Mouse (Mus musculus): ENCODE results near the gene Kank1. TPM values are rescaled to one million over a fixed set of nuclear protein-coding genes. Genes with fewer than 3 reads are reported as not detected.

Gene Kank1
- total RNA-seq, 2 experiments from 2014 or later, result 25.5 to 34.1 TPM

DNA sequence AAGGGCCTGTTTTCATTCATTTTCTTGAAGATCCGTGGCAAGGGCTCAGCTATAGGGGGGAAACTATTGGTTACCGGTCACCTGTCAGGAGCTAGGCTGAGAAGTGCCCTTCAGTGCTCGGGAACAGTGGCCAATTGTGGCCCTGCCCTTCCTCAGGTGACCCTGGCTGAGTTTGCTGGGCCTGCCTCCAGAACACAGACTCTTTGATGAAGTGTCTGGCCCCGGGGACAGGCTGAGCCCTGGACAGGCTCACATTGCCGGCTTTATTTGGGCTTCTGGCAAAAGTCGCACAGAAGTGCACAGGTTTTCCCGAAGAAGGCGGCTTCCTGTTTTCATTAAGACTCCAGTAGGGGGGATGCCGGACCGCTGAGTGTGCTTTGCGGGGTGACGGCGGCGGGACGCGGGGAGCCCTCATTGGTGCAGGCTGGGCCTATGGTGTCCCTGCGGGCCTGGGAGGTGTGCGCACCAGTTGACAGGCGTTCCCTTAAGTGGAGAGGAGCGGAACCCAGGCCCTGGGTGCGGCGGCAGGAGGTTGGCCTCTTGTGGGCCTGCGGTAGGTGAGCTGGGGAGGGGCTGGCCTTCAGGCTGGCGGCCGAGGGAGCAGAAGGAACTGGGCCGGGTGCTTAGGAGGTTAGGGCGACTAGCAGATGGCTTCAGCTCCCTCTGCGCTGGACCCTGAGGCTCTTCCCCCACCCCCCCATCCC lies 169.9 kb downstream of the Kank1 start:
- DNase-seq, result peak; percentile 83

DNA sequence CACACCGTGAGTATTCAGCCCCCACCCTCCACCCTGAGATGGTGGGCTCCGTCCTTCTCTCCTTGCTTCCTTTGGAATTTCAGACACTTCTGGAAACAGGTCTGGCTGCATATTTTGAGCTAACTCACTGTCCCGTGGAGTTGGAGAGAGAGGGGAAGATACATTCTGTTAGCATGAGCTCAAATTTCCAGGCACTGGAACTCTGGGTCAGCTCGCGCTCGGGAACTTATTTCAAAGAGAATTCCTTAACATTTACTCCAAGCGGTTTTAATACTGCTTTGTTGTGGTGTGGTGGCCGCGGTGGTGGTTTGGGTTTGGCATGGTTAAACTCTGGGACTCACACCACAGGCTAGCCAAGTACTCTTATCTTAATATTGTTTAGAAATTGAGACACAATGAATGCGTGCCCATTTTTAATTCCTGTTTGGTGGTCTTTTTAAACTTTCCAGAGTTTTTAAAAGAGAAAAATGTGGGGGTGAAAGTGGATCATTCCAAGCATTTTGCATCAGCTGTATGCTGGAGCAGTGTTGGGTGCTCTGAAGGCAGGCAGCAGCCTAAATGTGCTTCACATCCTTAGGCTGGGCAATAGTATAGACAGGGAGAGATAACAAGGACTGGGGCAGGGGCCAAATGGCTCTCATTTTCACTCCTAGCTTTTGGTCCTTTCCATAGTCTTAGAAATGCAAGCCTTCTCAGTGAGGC lies 170.6 kb downstream of the Kank1 start:
- peak; percentile 28 for DNase-seq

DNA sequence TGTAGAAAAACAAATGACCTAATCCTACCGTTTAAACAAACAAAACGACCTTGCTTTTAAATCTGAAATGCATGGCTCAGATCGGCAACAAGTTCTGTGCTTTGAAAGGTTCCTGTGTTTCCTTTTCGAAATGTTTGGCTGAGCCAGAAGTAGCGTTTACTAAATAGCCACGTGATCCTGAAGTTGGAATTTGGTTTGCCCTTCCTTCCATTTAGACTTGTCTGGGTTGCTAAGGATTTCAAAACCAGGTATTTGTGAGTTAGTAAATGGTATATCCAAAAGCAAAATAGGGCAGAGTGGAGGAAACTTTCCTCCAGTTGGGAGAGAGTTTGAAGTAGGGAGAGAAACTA lies 171.1 kb downstream of the Kank1 start:
- DNase-seq, result peak; percentile 30

DNA sequence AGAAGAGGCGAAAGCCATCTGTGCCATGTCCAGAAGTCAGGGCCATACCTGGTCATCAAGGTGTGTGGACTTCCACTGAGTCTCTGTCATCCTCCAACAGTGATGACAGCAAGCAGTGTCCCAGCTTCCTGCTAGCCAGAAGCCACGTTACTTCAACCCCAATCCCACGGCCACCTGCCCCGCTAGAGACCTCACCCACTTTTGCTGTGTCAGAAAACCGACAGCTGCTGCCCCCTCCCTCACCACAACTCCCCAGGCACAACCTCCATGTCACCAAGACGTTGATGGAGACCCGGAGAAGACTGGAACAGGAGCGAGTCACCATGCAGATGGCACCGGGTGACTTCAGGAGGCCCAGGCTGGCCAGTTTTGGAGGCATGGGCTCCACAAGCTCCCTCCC lies 172.5 kb downstream of the Kank1 start:
- no peak for DNase-seq

DNA sequence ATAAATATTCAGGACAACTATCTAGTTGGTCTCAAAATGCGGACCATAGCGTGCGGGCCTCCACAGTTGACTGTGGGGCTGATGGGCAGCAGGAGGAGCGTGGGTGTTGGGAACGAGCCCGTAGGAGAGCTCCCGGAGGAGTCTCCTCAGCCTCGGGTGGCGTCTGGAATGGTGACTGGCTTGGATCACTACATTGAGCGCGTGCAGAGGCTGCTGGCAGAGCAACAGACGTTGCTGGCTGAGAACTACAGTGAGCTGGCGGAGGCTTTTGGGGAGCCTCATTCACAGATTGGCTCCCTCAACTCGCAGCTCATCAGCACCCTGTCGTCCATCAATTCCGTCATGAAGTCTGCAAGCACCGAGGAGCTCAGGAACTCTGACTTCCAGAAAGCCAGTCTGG lies 174.6 kb downstream of the Kank1 start:
- DNase-seq, result peak; percentile 60

DNA sequence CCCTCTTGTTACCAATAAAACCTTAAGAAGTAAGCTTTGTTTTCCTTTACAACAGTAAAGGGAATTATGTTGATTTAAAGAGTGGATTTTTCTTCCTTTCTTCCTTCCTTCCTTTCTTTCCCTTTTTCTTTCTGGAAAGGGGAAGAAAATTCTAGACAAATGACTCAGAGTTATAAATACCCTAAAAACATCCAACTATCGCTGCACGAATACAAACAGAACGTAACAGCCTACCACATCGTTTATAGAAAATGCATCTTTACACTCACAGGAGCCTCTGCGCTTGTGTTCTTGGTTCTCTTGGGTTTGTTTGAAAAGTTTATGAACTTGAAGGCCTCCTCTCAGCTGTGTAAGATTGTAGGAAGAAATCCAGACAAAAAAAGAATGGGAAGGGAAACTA lies 178.7 kb downstream of the Kank1 start:
- DNase-seq, result no peak

DNA sequence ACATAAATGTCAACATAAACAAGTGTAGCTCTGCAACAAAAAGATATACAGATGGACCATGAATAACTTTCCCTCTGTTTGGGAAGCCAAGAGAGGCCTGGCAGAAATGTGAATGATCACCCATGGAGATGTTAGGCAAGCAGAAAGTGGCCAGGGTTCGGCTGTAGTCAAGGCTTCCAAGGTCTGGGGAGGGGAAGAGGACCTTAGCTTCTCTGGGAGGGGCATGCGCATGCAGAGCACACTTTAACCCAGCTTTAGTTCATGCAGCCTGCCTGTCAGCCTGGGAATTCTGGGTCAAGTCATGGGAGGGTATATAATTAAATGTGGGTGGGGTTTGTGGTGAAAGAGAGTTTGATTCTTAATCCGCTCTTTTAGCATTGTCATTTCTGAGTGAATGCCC lies 180.9 kb downstream of the Kank1 start:
- no peak for DNase-seq

DNA sequence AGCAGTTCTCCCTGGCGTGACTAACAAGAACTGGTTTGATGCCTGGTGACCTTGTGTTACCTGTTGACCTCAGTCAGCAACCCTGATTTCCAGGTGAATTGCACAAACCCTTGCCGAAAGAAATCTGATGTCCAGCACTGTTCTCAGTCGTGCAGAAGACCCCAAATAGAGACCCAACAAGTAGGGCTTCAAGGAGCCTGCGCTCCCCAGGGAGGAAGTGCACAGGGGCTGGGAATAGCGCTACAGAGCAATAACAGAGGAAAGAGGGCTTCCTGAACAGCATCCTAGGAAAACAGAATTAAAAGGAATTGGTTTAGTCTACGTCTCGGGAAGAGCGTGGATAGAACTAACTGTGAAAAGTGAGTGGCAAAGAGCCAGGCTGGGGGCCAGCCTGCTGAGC lies 183.2 kb downstream of the Kank1 start:
- DNase-seq, result no peak

DNA sequence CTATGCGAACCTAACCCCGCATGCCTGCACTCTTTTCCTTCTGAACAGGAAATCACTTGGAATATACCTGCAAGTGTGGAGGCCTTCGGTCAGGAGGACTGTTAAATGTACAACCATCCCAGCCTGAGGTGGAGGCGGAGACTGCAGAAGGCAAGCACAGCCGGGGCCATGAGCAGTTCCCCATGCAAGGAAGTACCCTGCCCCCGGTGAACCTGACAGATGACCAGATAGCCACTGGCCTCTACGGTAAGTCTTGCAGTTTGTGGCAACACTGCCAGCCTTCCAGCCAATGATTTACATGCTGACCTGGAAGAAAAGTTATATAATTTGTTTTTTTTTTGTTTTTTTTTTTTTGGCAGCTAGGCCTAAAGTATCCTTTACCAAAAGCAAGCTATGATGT lies 185.3 kb downstream of the Kank1 start:
- DNase-seq, result no peak

DNA sequence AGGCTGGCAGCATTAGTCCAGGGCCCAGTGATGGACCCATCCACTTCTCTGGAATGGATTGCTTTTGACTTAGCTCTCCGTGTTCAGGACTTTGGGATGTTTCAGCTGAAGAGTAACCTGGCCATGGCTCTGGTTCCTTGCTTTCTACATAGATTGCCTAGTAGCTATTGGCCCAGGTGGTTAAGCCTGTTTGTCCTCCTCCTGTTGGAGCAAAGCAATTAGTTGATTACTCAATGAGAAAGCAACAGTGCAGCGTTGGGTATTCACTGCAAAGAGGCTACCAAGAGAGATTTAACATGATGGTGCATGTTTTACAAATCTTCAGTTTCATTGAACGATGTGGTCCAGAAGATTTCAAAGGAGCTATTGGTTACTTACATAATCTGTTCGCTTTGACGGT lies 186.6 kb downstream of the Kank1 start:
- no peak for DNase-seq

DNA sequence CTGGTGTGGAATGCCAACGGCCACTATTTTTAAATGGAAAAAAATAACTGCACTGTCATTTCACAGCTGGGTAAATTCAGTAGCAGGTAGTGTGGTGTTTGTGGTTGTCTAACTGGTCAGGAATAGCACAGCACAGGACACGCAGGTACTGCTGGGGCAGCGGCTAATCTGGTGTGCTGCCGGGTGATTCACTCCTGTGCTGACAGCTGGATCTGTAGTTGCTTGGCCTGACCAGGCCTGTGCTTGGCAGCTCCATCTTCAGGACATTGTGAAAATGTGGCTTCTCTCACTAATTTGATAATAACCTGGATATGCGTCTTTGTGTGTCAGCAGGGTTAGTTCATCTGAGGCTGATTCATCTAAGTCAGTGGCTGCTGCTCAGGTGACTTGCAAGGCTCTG lies 189.7 kb downstream of the Kank1 start:
- no peak for DNase-seq

DNA sequence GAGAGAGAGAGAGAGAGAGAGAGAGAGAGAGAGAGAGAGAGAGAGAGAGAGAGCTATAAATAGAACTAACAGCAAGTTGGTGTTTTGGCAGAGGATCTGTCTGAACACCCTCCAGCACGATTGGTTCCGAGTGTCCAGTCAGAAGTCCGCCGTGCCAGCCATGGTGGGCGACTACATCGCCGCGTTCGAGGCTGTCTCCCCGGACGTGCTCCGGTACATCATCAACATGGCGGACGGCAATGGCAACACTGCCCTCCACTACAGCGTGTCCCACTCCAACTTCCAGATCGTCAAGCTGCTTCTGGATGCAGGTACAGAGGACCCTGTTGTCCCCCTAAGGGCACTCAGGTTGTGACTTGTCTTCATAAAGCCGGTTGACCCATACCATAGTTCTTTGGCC lies 191.1 kb downstream of the Kank1 start:
- DNase-seq, result no peak

DNA sequence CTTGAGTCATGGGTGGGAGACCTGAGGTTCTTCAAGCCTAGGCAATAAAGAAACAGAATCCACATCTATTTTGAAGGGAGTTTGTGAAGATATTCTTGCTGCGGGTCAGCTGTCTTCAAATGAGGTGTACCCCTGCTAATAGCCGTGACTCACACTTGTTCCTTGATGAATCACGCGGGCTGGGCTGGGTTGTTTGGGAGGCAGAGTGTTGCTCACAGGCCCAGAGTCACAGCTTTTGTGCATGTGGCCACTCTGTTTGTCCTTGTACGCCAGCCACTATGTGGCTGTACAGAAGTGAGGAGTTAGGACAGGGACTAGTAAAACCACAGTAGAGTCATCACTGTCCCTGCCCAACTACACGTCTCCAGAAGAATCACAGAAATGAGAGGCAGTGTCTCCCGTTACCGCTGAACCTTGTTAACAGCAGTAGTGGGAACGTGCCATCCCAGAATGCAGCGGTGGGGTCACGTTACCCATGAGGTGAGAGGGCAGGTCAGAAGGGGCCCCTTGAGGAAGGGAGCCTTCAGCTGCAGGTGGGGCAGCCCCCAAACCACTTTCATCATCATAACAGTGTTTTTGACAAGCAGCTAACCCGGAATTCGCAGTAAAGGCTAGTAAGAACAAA lies 191.7 kb downstream of the Kank1 start:
- DNase-seq, result peak; percentile 29

DNA sequence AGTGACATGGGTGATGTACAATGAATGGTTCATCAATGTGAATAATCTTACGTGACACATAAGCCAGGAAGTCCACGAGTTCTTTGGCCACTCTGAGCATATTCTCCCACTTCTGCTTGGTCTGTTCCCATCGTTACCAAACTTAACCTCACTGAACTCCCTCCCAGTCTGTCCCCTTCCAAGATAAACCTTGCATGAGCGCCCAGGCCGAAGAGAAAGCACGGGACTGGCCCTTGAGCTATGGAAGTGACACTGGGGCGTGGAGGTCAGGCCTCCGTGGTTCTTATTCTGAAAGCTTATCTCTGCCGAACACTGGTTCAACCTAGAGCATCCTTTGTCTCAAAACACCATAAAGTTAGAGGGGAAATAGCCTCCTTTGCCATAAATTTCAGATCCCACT lies 194.7 kb downstream of the Kank1 start:
- DNase-seq, result no peak

DNA sequence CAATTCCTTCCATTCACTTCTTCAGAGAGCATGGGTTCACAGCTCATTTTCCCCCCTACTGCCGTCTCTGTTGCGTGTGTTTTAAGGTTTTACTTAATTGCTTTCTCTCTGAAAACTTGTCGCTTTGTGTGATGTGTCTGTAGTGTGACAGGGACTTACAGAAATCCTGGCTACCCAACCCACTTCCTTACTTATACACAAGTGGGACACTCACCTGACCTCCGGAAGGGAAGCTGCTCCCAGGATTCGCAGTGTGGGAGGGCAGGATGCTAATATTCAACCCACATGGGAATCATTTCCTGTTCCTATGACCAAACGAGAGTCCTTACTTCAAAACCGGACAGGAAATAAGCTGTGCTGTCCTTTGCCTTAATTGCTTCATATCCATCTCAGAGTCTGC lies 195.1 kb downstream of the Kank1 start:
- no peak for DNase-seq

DNA sequence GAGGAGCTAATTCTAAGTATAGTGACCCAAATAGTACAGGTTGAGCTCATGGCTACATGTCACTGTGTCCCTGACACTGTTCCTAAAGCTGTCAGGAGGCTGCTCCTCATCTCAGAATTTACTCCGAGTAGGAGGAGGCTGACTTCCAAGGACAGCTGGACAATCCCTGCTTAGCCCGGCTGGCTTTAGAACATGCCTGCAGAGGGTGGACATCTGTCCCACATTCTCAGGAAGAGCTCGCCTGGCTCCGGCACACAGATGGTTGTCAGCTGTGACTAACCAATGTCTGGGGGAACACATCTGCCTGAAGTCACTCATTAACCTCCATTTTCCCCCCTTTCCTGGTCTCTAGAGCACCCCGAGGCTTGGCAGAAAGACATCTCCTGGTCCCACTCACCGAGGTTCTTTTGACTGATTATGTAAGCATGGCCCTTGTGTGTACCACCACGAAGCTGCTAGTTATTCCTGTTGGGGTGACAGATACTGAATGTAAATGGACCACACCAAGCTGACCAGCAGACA lies 196.5 kb downstream of the Kank1 start:
- DNase-seq, result no peak

DNA sequence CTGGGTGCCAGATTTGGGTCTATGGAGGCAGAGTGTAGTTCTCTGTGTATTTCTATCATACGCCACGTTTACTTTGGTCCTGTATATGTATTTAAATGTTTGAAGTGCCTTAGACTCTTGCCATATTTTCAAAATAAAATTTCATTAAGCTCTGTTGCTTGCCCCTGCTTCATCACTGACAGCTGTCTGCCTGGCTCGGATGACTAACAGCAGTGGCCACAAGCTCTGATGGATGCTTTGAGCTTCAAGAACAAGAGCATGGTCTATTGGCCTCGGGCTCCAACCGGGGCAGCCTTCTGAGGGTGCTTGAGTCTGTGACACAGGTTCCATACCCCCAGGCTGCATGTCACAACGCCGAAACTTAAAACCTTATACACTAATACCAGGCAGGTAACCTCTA lies 197.6 kb downstream of the Kank1 start:
- DNase-seq, result no peak

DNA sequence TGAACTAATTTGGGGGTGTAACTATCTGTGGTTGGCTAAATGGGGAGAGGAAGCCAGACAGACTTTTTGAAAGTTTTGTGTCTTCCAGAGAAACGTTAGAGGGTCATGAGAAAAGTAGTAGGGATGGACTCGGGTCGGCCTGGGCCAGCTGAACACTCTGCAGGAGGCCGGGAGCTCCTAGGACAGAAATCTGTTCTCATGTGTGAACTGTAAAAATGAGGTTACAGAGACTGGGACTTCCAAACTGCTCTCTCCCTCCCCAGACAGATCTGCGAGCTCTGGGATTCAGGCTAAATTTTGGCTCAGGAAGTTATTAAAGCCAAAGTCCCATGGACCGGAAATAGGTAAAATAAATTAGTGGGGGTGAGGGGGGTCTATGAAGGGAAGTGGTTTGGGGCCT lies 198.0 kb downstream of the Kank1 start:
- DNase-seq, result no peak

DNA sequence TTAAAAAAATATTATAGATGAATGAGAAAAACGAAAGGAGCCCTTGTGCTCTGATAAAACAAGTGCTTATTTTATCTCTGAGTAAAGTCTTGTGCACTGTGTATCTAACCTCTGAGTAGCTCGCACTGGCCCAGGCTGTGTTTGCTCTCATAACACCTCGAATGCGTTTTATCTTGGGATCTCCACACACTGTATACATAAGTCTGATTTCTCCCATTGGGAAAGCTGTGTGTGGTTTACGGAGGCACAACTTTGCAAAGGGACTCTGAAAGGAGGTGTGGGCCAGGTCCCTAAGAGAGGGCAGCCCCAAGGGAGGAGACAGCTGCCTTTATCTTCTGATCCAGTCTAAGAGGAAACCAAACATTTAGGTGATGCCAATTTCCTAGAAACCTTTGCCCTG lies 198.6 kb downstream of the Kank1 start:
- DNase-seq, result no peak

DNA sequence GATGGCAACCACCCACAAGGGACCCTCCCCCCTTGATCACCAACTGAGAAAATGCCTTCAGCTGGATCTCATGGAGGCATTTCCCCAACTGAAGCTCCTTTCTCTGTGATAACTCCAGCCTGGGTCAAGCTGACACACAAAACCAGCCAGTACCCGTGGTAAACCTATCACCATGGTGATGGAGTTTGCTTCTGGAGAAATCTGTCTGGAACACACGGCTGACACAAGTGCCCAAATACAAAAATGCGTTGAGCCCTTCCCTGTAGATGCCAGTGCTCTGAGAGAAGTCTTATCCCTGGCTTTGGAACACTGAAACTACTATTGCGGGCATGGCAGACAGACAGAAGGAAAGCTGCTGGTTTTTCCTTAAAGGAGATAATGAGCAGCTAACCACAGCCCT lies 199.4 kb downstream of the Kank1 start:
- DNase-seq, result no peak

DNA sequence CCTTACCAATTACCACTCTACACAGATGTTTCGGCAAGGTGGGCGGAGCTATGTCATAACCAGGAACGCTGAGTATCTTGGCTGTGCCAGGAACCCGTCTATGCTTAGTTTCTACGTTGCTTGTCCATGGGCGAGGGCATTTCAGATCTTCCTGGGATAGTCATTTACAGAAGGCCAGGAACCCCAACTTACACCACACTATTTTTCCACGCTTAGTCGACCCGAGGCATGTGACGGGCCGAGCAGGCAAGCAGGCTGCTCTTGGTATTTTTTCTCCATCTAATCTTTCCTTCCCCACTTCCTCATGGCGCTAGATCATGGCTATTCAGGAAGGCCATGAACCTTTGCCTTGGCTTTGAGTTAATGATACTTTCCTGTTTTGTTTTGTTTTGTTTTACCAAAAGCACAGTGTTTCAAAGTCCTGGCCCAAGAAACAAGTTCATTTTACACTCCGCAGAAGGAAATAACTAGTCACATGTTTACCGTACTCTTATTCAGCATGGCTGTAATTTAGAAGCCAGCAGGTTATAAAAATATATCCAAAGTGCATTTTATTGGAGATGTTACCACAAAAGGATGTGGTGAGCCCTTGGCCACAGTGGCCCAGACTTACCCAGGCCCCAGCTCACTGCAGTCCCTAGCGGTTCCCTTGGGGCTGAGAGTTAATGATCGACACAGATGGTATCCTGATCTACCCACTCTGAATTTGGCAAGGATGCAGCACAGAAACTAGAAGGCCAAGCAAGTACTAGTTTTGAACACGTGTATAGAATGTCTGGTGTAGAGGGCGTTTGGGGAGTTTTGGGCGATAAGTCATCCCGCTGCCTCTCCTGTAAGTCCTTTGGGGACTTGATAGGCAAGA lies 200.2 kb downstream of the Kank1 start:
- DNase-seq, result no peak

DNA sequence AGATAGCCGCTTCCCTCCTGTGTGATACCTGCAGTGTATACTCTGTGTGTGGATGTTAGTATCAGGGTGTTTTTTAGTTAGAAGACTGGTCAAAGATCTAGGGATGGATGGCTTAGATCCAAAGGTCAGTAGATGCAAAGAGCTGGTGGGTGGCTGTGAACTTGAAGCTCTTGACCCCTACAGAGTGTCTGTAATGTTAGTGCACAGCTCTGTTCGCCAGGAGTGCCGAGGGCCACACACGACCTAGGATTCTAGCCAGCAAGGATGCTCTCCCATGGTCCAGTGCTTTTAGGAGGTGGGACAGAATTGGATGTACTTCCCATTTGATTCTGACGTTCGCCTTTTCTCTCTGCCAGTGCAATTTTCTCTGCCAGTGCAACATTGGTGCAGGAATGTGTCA lies 201.5 kb downstream of the Kank1 start:
- DNase-seq, result no peak

DNA sequence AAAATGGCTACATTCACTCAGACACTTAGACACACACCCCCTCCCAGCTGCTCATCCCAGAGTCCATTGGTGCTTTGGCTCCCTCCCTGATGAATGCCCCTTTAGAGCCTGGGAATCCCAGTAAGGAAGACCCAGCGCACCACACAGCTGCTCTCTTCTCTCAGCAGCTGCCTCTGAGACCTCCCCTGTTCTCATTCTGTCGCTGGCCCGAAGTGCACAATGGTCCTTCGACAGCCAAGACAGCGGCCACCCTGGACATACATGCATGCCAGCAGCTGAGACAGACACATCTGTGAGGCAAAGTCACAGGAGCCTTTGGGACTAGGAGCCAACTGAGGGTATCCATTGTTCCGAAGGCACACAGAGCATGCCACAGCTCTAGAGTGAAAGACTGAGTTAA lies 203.0 kb downstream of the Kank1 start:
- no peak for DNase-seq
